Mouse (Mus musculus): Measurements from ENCODE around the gene Hsd3b7. TPM values are rescaled to one million over a fixed set of nuclear protein-coding genes. Genes with fewer than 3 reads are reported as not detected.
"Not testable (repeated sequence)": the region's sequence is repeated elsewhere in the genome, so short reads cannot be mapped to it uniquely, and the experiment has no call there.

Gene Hsd3b7
- polyA plus RNA-seq, 1 experiment from 2014 or later = 21.1 TPM

- no peak overlapping the region for H3K4me3 ChIP-seq
- no peaks in the 10 kb centered on the region for H3K36me3 ChIP-seq
- 86% methylated on average over 5 of the region's 5 CpGs for WGBS
- no peak overlapping the region for H3K9ac ChIP-seq
- H3K27ac ChIP-seq (ENCODE audit: poor library complexity, severe bottlenecking) = no peak overlapping the region
- no peaks in the 10 kb centered on the region for H3K27me3 ChIP-seq (replicated peaks)
- ATAC-seq (ENCODE audit: insufficient number of reproducible peaks, low FRiP score) = no peak
- no peak overlapping the region for H3K4me2 ChIP-seq
- no peaks in the 10 kb centered on the region for H3K9me3 ChIP-seq (replicated peaks)
- 0 out of 2 replicates have a peak, but pooled peaks cover 2% of the 10 kb centered on the region for H3K4me1 ChIP-seq (replicated peaks)
Observed at GRCm38 (mm10) chr7:127817776-127818175, 17.4 kb downstream of the Hsd3b7 start.

GRCm38 (mm10) chr7:127820836-127821509 lies 20.6 kb downstream of the Hsd3b7 start:
- Histone ChIP-seq H3K4me2 (no peak overlapping the region), H3K4me3 (no peak overlapping the region), H3K9ac (no peak overlapping the region), H3K9me3 (replicated peaks) (no peaks in the 10 kb centered on the region), H3K27me3 (replicated peaks) (peaks cover 19% of the 10 kb centered on the region), H3K27ac (ENCODE audit: poor library complexity, severe bottlenecking) (no peak overlapping the region), H3K4me1 (replicated peaks) (peaks cover 3% of the 10 kb centered on the region; the same call in 1 of the 2 replicates), H3K36me3 (no peaks in the 10 kb centered on the region)
- WGBS = 62% methylated on average over 13 of the region's 13 CpGs
- no peak for ATAC-seq (ENCODE audit: insufficient number of reproducible peaks, low FRiP score)

DNA sequence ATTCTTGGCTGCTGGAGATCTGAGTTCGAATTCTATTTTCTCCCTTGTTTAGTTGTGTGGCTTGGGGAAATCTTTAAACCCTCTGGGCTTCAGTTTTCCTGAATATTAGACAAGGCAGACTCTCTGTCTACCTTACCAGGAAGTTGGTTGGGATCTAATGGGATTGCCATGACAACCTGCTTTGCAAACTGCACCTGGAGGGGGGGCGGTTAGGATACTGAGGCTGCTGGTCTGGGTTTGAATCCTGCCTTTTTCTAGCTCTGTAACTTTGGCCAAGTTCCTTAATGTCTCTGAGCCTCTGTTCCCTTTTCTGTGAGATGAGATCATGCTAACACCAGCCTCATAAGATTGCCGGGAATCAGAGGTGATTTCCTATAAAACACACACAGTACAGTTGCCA lies 22.1 kb downstream of the Hsd3b7 start:
- 85% methylated on average over 3 of the region's 3 CpGs for WGBS
- Histone ChIP-seq H3K27ac (ENCODE audit: poor library complexity, severe bottlenecking) (no peak overlapping the region), H3K4me3 (no peak overlapping the region), H3K36me3 (no peaks in the 10 kb centered on the region), H3K4me2 (no peak overlapping the region), H3K9ac (no peak overlapping the region), H3K4me1 (replicated peaks) (peaks cover 3% of the 10 kb centered on the region; the same call in 1 of the 2 replicates), H3K9me3 (replicated peaks) (no peaks in the 10 kb centered on the region), H3K27me3 (replicated peaks) (peaks cover 23% of the 10 kb centered on the region)
- no peak for ATAC-seq (ENCODE audit: insufficient number of reproducible peaks, low FRiP score)

- H3K36me3 ChIP-seq = no peaks in the 10 kb centered on the region
- peaks cover 3% of the 10 kb centered on the region; the same call in 1 of the 2 replicates for H3K4me1 ChIP-seq (replicated peaks)
- H3K9me3 ChIP-seq (replicated peaks) = no peaks in the 10 kb centered on the region
- WGBS = 67% methylated on average over 11 of the region's 11 CpGs
- ATAC-seq (ENCODE audit: insufficient number of reproducible peaks, low FRiP score) = 0 out of 2 replicates have a peak, but pooled peaks have one; percentile 15
- peaks cover 23% of the 10 kb centered on the region for H3K27me3 ChIP-seq (replicated peaks)
- no peak overlapping the region for H3K27ac ChIP-seq (ENCODE audit: poor library complexity, severe bottlenecking)
- H3K4me3 ChIP-seq = peak overlapping the region; percentile 59
- H3K4me2 ChIP-seq = peak overlapping the region; percentile 85
- peak overlapping the region; percentile 70 for H3K9ac ChIP-seq
Observed at GRCm38 (mm10) chr7:127823236-127824171, 23.1 kb downstream of the Hsd3b7 start.

GRCm38 (mm10) chr7:127824176-127824871 lies 23.9 kb downstream of the Hsd3b7 start, which contains the start of the genes Stx4a and Stx1b:
Gene Stx4a, plus strand, starts transcription at chr7:127824294.
Gene Stx1b, minus strand, starts transcription at chr7:127824549.
- WGBS = 5% methylated on average over 33 of the region's 38 CpGs
- peak; percentile 47 for ATAC-seq (ENCODE audit: insufficient number of reproducible peaks, low FRiP score)
- H3K4me1 ChIP-seq (replicated peaks) = peaks cover 3% of the 10 kb centered on the region; the same call in 1 of the 2 replicates
- H3K9ac ChIP-seq = peak within 1 kb of the TSS; percentile 70
- H3K27ac ChIP-seq (ENCODE audit: poor library complexity, severe bottlenecking) = no peak within 1 kb of the TSS
- peak within 1 kb of the TSS; percentile 85 for H3K4me2 ChIP-seq
- H3K9me3 ChIP-seq (replicated peaks) = no peaks in the 10 kb centered on the region
- H3K27me3 ChIP-seq (replicated peaks) = peaks cover 23% of the 10 kb centered on the region
- H3K4me3 ChIP-seq = peak within 1 kb of the TSS; percentile 59
- H3K36me3 ChIP-seq = no peaks in the 10 kb centered on the region

- no peak overlapping the region for H3K27ac ChIP-seq (ENCODE audit: poor library complexity, severe bottlenecking)
Observed at GRCm38 (mm10) chr7:127835550-127835949, 35.1 kb downstream of the Hsd3b7 start.

DNA sequence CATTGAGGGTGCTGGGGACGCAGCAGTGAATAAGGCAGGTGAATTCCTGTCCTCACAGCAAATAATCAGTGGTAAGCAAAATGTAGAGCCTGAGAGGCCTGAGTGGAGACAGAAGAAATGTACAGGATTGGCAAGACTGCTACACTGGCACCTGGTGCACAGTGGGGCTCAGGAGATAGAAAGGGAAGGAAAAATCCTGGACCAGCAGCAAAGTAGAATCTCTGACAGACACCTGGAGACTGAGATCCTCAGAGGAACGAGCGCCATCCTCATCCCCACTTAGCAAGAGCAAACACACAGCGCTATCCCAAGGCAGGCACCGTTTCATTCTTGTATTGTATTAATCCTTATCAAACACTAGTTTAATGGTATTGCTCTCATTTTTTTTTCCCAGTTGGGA lies 37.1 kb downstream of the Hsd3b7 start:
- WGBS = 85% methylated on average over 5 of the region's 5 CpGs
- Histone ChIP-seq H3K36me3 (no peaks in the 10 kb centered on the region), H3K27ac (ENCODE audit: poor library complexity, severe bottlenecking) (no peak overlapping the region), H3K9ac (no peak overlapping the region), H3K4me1 (replicated peaks) (peaks cover 5% of the 10 kb centered on the region), H3K4me3 (no peak overlapping the region), H3K9me3 (replicated peaks) (no peaks in the 10 kb centered on the region), H3K4me2 (no peak overlapping the region), H3K27me3 (replicated peaks) (no peaks in the 10 kb centered on the region)
- no peak for ATAC-seq (ENCODE audit: insufficient number of reproducible peaks, low FRiP score)

More at GRCm38 (mm10) chr7:127835550-127835949, 35.1 kb downstream of the Hsd3b7 start:
- 75% methylated on average over 2 of the region's 2 CpGs for WGBS
- Histone ChIP-seq H3K9ac (no peak overlapping the region), H3K4me1 (replicated peaks) (no peaks in the 10 kb centered on the region), H3K9me3 (replicated peaks) (no peaks in the 10 kb centered on the region), H3K4me2 (no peak overlapping the region), H3K27me3 (replicated peaks) (no peaks in the 10 kb centered on the region), H3K36me3 (no peaks in the 10 kb centered on the region), H3K4me3 (no peak overlapping the region)
- ATAC-seq (ENCODE audit: insufficient number of reproducible peaks, low FRiP score) = no peak

- H3K9ac ChIP-seq; H3K9me3 ChIP-seq (replicated peaks); H3K27me3 ChIP-seq (replicated peaks); ATAC-seq (ENCODE audit: insufficient number of reproducible peaks, low FRiP score); H3K27ac ChIP-seq (ENCODE audit: poor library complexity, severe bottlenecking); H3K36me3 ChIP-seq; H3K4me2 ChIP-seq; H3K4me1 ChIP-seq (replicated peaks); H3K4me3 ChIP-seq: not testable (repeated sequence)
- WGBS = 79% methylated on average over 4 of the region's 4 CpGs
Observed at GRCm38 (mm10) chr7:127837878-127838277, 37.5 kb downstream of the Hsd3b7 start.

- not testable (repeated sequence) for H3K27me3 ChIP-seq (replicated peaks); H3K4me3 ChIP-seq; H3K9ac ChIP-seq; H3K9me3 ChIP-seq (replicated peaks); H3K27ac ChIP-seq (ENCODE audit: poor library complexity, severe bottlenecking); ATAC-seq (ENCODE audit: insufficient number of reproducible peaks, low FRiP score); H3K4me2 ChIP-seq
- WGBS = 76% methylated on average over 2 of the region's 2 CpGs
- peaks cover 11% of the 10 kb centered on the region for H3K4me1 ChIP-seq (replicated peaks)
- H3K36me3 ChIP-seq = peaks cover 17% of the 10 kb centered on the region
Observed at GRCm38 (mm10) chr7:127840031-127840430, 39.6 kb downstream of the Hsd3b7 start.

- peak overlapping the region; percentile 89 for H3K4me3 ChIP-seq
- peaks cover 11% of the 10 kb centered on the region for H3K4me1 ChIP-seq (replicated peaks)
- peak overlapping the region; percentile 89 for H3K9ac ChIP-seq
- H3K27me3 ChIP-seq (replicated peaks) = no peaks in the 10 kb centered on the region
- ATAC-seq (ENCODE audit: insufficient number of reproducible peaks, low FRiP score) = peak; percentile 23; the same call in 1 of the 2 replicates
- H3K36me3 ChIP-seq = peaks cover 23% of the 10 kb centered on the region
- peak overlapping the region; percentile 83 for H3K4me2 ChIP-seq
- peak overlapping the region; percentile 93 for H3K27ac ChIP-seq (ENCODE audit: poor library complexity, severe bottlenecking)
- 3% methylated on average over 15 of the region's 15 CpGs for WGBS
- H3K9me3 ChIP-seq (replicated peaks) = no peaks in the 10 kb centered on the region
Observed at GRCm38 (mm10) chr7:127840886-127841285, 40.5 kb downstream of the Hsd3b7 start.
